Mouse (Mus musculus) kidney, postnatal 25 days (tissue): ENCODE results near the gene Clic4.
"Not testable (repeated sequence)": the region's sequence is repeated elsewhere in the genome, so short reads cannot be mapped to it uniquely, and the experiment has no call there.

ENCODE experiments used
- DNase-seq, 2 experiments: peaks; one replicate each; pipeline ENCODE4 v3.0.0; 2021; ENCODE audit warnings: mixed read lengths in 2 of 2

The Clic4 gene

GRCm38 (mm10) chr4:135184277-135184676, 88.3 kb downstream of the Clic4 start:
- DNase-seq, result not testable (repeated sequence)

DNA sequence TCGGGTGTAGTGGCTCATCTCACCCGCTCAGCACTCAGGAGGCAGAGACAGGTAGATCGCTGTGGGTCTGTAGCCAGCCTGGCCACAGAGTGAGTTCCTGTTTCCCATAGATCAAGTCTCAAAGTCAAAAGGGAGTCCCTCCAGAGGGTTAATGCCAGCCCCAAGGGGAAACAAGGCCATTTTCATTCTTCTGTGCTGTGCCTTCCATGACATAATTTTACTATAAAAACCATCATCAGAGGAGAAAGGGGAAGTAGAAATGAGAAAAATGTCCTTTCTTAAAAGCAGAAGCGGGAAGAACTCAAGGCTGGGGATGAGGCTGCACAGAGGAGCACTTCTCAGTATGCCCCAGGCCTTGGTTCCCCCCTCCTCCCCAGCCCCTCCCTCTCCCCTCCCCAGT, 90.8 kb downstream of the Clic4 start:
- DNase-seq, result no peak

GRCm38 (mm10) chr4:135179077-135179481, 93.5 kb downstream of the Clic4 start:
- peak in 1 of 2 experiments; percentile 58 for DNase-seq

- DNase-seq, result no peak
Measured at GRCm38 (mm10) chr4:135177568-135177967, 95.0 kb downstream of the Clic4 start.

DNA sequence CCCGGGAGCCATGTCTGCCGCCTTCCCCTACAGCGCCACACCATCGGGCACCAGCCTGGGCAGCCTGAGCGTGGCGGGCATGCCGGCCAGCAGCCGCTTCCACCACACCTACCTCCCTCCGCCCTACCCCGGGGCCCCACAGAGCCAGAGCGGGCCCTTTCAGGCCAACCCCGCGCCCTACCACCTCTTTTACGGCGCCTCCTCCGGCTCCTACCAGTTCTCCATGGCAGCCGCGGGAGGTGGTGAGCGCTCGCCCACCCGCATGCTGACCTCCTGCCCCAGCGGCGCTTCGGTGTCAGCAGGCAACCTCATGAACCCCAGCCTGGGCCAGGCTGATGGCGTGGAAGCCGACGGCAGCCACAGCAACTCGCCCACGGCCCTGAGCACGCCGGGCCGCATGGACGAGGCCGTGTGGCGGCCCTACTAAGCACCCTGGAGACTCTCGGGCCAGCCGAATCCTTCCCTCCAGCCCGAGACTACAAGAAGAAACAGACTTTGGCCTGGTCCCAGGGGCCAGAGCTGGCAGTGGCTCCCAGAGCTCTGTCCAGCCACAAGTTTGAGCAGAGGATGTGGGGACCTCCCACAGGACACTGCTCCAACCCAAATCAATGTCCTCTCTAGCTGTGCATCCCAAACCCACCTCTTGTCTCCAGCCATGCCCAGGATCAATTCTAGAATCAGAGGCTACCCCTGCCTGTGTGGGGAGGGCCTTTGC, 97.1 kb downstream of the Clic4 start:
- DNase-seq, result no peak

DNA sequence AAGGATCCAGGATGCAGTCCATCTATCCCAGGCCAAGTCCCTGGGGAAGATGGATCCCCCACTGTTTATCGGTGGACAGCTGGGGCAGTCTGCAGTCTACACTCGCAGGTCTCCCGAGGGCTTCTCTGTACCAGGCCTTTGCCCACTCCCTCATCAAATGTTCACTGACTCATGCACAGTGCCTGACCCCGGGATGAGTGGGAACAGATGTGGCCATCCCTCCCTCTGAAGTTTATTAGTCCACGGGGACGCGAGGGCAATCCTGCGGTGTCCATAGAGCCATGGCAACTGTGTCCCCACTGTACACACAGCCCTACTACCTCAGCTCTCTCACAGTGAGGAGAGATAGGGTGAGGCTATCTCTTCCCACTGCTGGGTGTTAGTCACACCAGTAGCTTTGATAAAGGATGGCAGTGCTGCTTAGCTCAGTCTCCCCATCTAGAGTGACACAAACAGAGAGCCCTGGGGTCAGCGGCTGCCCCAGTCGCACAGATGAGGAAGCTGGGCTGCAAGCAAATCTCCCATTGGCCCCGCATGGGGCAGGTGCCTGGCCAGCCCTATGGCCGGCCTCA, 101.2 kb downstream of the Clic4 start:
- DNase-seq, result no peak

GRCm38 (mm10) chr4:135169501-135169900, 103.1 kb downstream of the Clic4 start:
- no peak for DNase-seq

DNA sequence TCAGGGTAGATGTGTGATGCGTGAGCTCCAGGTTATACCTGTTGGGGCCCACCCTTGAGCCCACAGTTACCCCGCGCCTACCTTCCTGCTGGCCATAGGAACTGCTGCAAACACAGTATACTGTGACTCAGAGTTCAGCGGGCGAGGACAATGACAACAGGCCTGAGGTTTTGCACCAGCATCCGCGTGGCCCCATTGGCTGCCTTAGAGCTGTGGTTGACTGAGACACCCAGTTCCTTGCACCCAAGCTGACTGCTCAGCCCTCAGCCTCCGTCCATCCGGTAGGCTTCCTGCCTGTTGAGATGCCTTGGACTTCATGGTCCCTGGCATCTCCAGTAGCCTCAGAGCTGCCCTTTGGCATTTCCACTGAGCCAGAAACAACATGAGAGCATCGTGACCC, 103.5 kb downstream of the Clic4 start:
- no peak for DNase-seq

DNA sequence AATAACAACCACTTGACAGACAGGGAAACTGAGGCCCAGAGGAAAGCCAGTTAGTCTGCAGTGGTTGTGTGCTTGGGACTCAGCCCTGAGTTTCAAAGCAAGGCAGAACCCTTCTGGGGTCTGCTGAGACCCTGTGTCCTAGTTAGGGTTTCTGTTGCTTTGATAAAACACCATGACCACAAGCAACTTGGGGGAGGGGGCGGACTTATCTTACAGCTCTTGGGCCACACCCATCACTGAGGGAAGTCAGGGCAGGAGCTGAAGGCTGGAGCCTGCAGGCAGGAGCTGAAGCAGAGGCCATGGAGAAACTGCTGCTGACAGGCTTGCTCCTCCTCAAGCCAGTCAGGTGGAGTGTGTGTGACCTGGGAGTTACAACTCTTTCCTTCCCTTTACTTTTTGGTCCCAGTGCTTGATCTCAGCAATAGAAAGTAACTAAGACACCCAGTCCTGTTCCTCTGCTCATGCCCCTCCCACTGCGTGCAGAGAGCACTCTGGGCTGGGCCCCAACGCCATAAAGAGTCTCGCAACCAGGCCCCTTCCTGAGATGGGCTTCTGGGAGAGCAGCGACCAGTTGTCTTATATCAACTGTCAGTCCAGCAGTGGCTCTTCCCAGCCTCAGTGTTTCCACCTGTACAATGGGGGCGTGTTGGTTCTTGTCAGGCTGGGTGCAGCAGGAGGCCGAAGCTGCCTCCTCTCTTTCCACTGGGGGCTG, 104.6 kb downstream of the Clic4 start:
- DNase-seq, result no peak

- DNase-seq, result no peak
Measured at GRCm38 (mm10) chr4:135166413-135167225, 106.0 kb downstream of the Clic4 start.

DNA sequence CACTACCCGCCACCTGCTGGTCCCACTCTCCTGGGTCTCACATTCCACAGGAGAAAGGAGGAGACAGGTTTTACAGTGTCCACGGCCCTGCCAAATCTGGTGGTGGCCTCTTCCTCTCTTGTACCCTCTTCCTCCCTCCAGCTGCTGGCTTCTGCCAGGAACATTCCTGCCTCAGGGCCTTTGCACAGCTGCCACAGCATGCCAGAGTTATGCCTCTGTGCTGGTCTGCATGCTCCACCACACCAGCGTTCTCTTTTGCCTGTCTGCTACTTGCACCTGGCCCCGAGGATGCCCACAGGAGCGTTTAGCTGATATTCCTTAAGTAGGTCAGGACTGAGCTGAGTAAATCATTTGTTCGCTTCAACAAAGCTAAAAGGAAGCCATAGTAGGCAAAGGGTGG, 106.9 kb downstream of the Clic4 start:
- no peak for DNase-seq
